20 mouse cellular contexts compared by ENCODE assay signal in the genomic region with DNA sequence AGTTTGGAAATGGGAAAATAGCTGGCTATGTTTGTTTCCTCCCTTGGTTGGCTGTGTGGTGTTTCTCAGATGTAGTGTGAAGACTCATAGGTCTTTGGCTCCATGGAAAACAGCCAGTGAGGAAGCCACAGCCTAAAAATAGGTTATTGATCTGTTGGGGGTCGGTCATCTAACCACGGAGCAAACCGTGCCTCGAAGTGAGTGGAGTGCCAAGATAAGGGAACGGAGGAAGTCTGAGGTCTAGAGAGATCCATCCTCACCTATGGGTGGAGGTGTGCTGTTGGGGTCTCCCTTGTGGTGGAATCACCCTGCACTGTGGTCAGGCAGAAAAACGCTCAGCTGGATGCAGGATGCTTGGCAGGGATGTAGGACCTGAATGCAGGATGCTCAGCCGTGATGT.
"Had no signal": no experiment of that assay in that cellular context is flagged by ENCODE, and none has a peak within 500 bp of the region (broad histone marks: within the 10 kb centered on the region; RNA-seq: fewer than 3 reads in every experiment).

No protein-coding gene starts in this region.

- H3K9me3 ChIP-seq: limb, embryonic 10.5 days; limb, embryonic 13.5 days; midbrain, embryonic 10.5 days; midbrain, embryonic 15.5 days; neural tube, embryonic 12.5 days; neural tube, embryonic 15.5 days; stomach, embryonic 15.5 days had no signal

- ATAC-seq: intestine, postnatal 0 days; midbrain, embryonic 15.5 days had no signal

- H3K27me3 ChIP-seq: midbrain, embryonic 15.5 days; neural tube, embryonic 12.5 days; neural tube, embryonic 15.5 days; stomach, embryonic 15.5 days had no signal

- H3K4me2 ChIP-seq: limb, embryonic 13.5 days; midbrain, embryonic 15.5 days; neural tube, embryonic 12.5 days; neural tube, embryonic 15.5 days; stomach, embryonic 15.5 days had no signal

- H3K27ac ChIP-seq: kidney, postnatal 0 days; layer of hippocampus, adult 2 months; limb, embryonic 10.5 days; limb, embryonic 13.5 days; midbrain, embryonic 10.5 days; midbrain, embryonic 15.5 days; neural tube, embryonic 12.5 days; neural tube, embryonic 15.5 days; stomach, embryonic 15.5 days had no signal

- H3K9ac ChIP-seq: limb, embryonic 13.5 days; midbrain, embryonic 15.5 days; neural tube, embryonic 12.5 days; neural tube, embryonic 15.5 days; stomach, embryonic 15.5 days had no signal

- H3K36me3 ChIP-seq: limb, embryonic 10.5 days; limb, embryonic 13.5 days; midbrain, embryonic 10.5 days; midbrain, embryonic 15.5 days; neural tube, embryonic 12.5 days; neural tube, embryonic 15.5 days; stomach, embryonic 15.5 days had no signal

- H3K4me3 ChIP-seq: layer of hippocampus, adult 2 months; limb, embryonic 10.5 days; limb, embryonic 13.5 days; midbrain, embryonic 10.5 days; midbrain, embryonic 15.5 days; neural tube, embryonic 12.5 days; neural tube, embryonic 15.5 days; stomach, embryonic 15.5 days had no signal

- DNase-seq: kidney, adult 2 months; layer of hippocampus, adult 9-11 months; lung, adult 2 months; lung, postnatal 14 days; lung, postnatal 4 days; right cerebral cortex, adult 18-20 months; right cerebral cortex, postnatal 14 days; right cerebral cortex, postnatal 4 days; thymus, adult 2 months; thymus, postnatal 25 days had no signal
